In the genomic region with DNA sequence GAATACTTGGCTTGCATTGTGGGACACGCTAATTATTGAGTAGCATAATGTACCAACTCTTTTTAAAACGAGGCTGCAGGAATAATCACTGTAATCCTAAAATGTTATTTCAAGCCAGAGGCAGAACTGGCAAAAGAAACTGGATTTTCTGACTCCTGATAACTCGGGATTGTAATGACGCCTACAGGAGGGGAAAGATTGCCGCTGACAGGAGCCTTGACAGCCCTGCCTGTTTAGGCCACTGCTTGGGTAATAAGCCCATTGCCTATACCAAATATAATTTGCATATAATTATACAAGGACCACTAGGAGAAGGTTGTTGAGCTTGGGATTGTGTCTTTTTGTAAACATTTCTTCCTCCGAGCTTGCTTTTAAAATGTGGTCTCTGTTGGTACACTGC, we compare ENCODE assay signal across 26 mouse cellular contexts.
DNase-seq lines count a peak whose midpoint lies in the region; ATAC-seq and TF ChIP-seq lines count a peak whose summit lies in the region.
"Had no signal": no experiment of that assay in that cellular context is flagged by ENCODE, and none has a peak within 500 bp of the region (broad histone marks: within the 10 kb centered on the region; RNA-seq: fewer than 3 reads in every experiment).

No protein-coding gene starts in this region.

- no peak overlapping the region for H3K4me2 ChIP-seq in midbrain, embryonic 11.5 days
- H3K4me2 ChIP-seq in midbrain, postnatal 0 days (ENCODE audit: low read depth, low read length, poor library complexity, severe bottlenecking), result no peak overlapping the region
- no peak overlapping the region for H3K4me2 ChIP-seq in forebrain, embryonic 14.5 days (ENCODE audit: low read length)
- no peak overlapping the region for H3K4me2 ChIP-seq in forebrain, postnatal 0 days (ENCODE audit: low read depth)
- H3K4me2 ChIP-seq in midbrain, embryonic 16.5 days (ENCODE audit: low read length), result no peak overlapping the region
- H3K4me2 ChIP-seq: heart, embryonic 12.5 days; hindbrain, embryonic 14.5 days; liver, embryonic 12.5 days had no signal

- no peak for DNase-seq in midbrain, embryonic 11.5 days (ENCODE audit: low spot score, missing footprints)
- DNase-seq in midbrain, postnatal 0 days (ENCODE audit: low spot score), result no peak
- peak; percentile 40 for DNase-seq in forebrain, embryonic 14.5 days (ENCODE audit: low spot score)
- DNase-seq in forebrain, postnatal 0 days, result peak; percentile 11
- DNase-seq in frontal cortex, postnatal 25 days (ENCODE audit: low spot score in 2 of 2), result no peak
- no peak for DNase-seq in lung, postnatal 36 days
- DNase-seq: adrenal gland, adult 8-10 months; cerebellum, adult 11 months; cerebellum, adult 9-10 months; cerebellum, postnatal 36 days; gastrocnemius, postnatal 25 days; heart, adult 18-20 months; kidney, adult 11 months; kidney, postnatal 25 days; liver, postnatal 0 days; lung, postnatal 4 days; right cerebral cortex, adult 18-20 months; spleen, adult 18-20 months; thymus, postnatal 14 days had no signal

- no peak overlapping the region for H3K9ac ChIP-seq in midbrain, embryonic 11.5 days (ENCODE audit: low read length)
- H3K9ac ChIP-seq in midbrain, postnatal 0 days (replicated peaks; ENCODE audit: low read length, poor library complexity, severe bottlenecking), result no peak overlapping the region
- H3K9ac ChIP-seq in forebrain, embryonic 14.5 days (ENCODE audit: low read length), result no peak overlapping the region
- no peak overlapping the region for H3K9ac ChIP-seq in forebrain, postnatal 0 days
- no peak overlapping the region for H3K9ac ChIP-seq in midbrain, embryonic 16.5 days (ENCODE audit: low read depth, low read length)
- H3K9ac ChIP-seq: heart, embryonic 12.5 days; hindbrain, embryonic 14.5 days; liver, embryonic 12.5 days; liver, postnatal 0 days had no signal

- WGBS in midbrain, embryonic 11.5 days, result 77% methylated on average over 6 of the region's 6 CpGs
- WGBS in midbrain, postnatal 0 days, result 38% methylated on average over 6 of the region's 6 CpGs
- 27% methylated on average over 6 of the region's 6 CpGs for WGBS in forebrain, embryonic 14.5 days
- WGBS in forebrain, postnatal 0 days, result 30% methylated on average over 6 of the region's 6 CpGs
- 54% methylated on average over 6 of the region's 6 CpGs for WGBS in midbrain, embryonic 16.5 days

- H3K27ac ChIP-seq in midbrain, embryonic 11.5 days (ENCODE audit: low read depth, low read length), result no peak overlapping the region
- H3K27ac ChIP-seq in midbrain, postnatal 0 days (ENCODE audit: low read depth, low read length), result no peak overlapping the region
- peak overlapping the region; percentile 41; the same call in 1 of the 2 replicates for H3K27ac ChIP-seq in forebrain, embryonic 14.5 days (ENCODE audit: low read depth, low read length)
- H3K27ac ChIP-seq in forebrain, postnatal 0 days (ENCODE audit: low read depth, low read length), result no peak overlapping the region
- H3K27ac ChIP-seq in midbrain, embryonic 16.5 days (ENCODE audit: low read length), result no peak overlapping the region; the same call in 1 of the 2 replicates
- H3K27ac ChIP-seq: hindbrain, embryonic 14.5 days; left cerebral cortex, adult 2 months; liver, embryonic 12.5 days had no signal

- H3K27me3 ChIP-seq in midbrain, embryonic 11.5 days (ENCODE audit: control insufficient read depth, insufficient read depth, low read length), result no peaks in the 10 kb centered on the region
- H3K27me3 ChIP-seq in midbrain, postnatal 0 days (ENCODE audit: insufficient read depth, low read length), result no peaks in the 10 kb centered on the region
- no peaks in the 10 kb centered on the region for H3K27me3 ChIP-seq in forebrain, embryonic 14.5 days (replicated peaks; ENCODE audit: control insufficient read depth, insufficient read depth, low read length)
- H3K27me3 ChIP-seq in forebrain, postnatal 0 days (ENCODE audit: insufficient read depth, low read length), result no peaks in the 10 kb centered on the region
- no peaks in the 10 kb centered on the region for H3K27me3 ChIP-seq in midbrain, embryonic 16.5 days (ENCODE audit: control insufficient read depth, insufficient read depth, low read depth, low read length)
- H3K27me3 ChIP-seq: CH12.LX; heart, embryonic 12.5 days; liver, embryonic 12.5 days; megakaryocyte, embryonic 14.5 days had no signal

- H3K4me3 ChIP-seq in midbrain, embryonic 11.5 days (ENCODE audit: low read depth, low read length), result no peak overlapping the region
- no peak overlapping the region for H3K4me3 ChIP-seq in midbrain, postnatal 0 days (ENCODE audit: low read depth, low read length)
- H3K4me3 ChIP-seq in forebrain, embryonic 14.5 days (ENCODE audit: low read depth, low read length), result no peak overlapping the region
- H3K4me3 ChIP-seq in forebrain, postnatal 0 days (ENCODE audit: low read depth, low read length), result no peak overlapping the region
- H3K4me3 ChIP-seq in midbrain, embryonic 16.5 days (ENCODE audit: low read depth, low read length), result no peak overlapping the region
- H3K4me3 ChIP-seq: heart, embryonic 12.5 days; left cerebral cortex, adult 2 months; liver, embryonic 12.5 days; megakaryocyte, embryonic 14.5 days had no signal

- no peak for TF ChIP-seq CTCF in midbrain, postnatal 0 days (IDR thresholded peaks at IDR 0.05)
- TF ChIP-seq CTCF in forebrain, postnatal 0 days (IDR thresholded peaks at IDR 0.05; ENCODE audit: low read depth), result no peak

- no peaks in the 10 kb centered on the region for H3K36me3 ChIP-seq in midbrain, embryonic 11.5 days (ENCODE audit: control insufficient read depth, insufficient read depth, low read length)
- H3K36me3 ChIP-seq in midbrain, postnatal 0 days (ENCODE audit: insufficient read depth, low read length), result no peaks in the 10 kb centered on the region
- H3K36me3 ChIP-seq in forebrain, embryonic 14.5 days (ENCODE audit: control insufficient read depth, insufficient read depth, low read length), result no peaks in the 10 kb centered on the region
- no peaks in the 10 kb centered on the region for H3K36me3 ChIP-seq in forebrain, postnatal 0 days (ENCODE audit: insufficient read depth)
- no peaks in the 10 kb centered on the region for H3K36me3 ChIP-seq in midbrain, embryonic 16.5 days (ENCODE audit: control insufficient read depth, insufficient read depth, low read length)
- H3K36me3 ChIP-seq: heart, embryonic 12.5 days; liver, embryonic 12.5 days had no signal

- H3K9me3 ChIP-seq in midbrain, embryonic 11.5 days (ENCODE audit: control insufficient read depth, low read length), result no peaks in the 10 kb centered on the region
- H3K9me3 ChIP-seq in midbrain, postnatal 0 days (ENCODE audit: low read length), result no peaks in the 10 kb centered on the region
- no peaks in the 10 kb centered on the region for H3K9me3 ChIP-seq in forebrain, embryonic 14.5 days (replicated peaks; ENCODE audit: control insufficient read depth, low read length)
- no peaks in the 10 kb centered on the region for H3K9me3 ChIP-seq in forebrain, postnatal 0 days (ENCODE audit: low read length)
- H3K9me3 ChIP-seq in midbrain, embryonic 16.5 days (replicated peaks; ENCODE audit: control insufficient read depth, low read length, poor library complexity, severe bottlenecking), result no peaks in the 10 kb centered on the region
- H3K9me3 ChIP-seq: heart, embryonic 12.5 days; liver, embryonic 12.5 days had no signal

- ATAC-seq in midbrain, embryonic 11.5 days (ENCODE audit: low FRiP score), result 0 out of 2 replicates have a peak, but pooled peaks have one; percentile 42
- no peak for ATAC-seq in midbrain, postnatal 0 days (ENCODE audit: low FRiP score)
- ATAC-seq in forebrain, embryonic 14.5 days, result peak; percentile 77
- ATAC-seq in forebrain, postnatal 0 days, result no peak
- ATAC-seq in midbrain, embryonic 16.5 days, result peak; percentile 72
- ATAC-seq: liver, embryonic 12.5 days; liver, postnatal 0 days had no signal

- H3K4me1 ChIP-seq in midbrain, embryonic 11.5 days (ENCODE audit: control insufficient read depth, insufficient read depth, low read length), result 0 out of 2 replicates have a peak, but pooled peaks cover 2% of the 10 kb centered on the region
- no peaks in the 10 kb centered on the region for H3K4me1 ChIP-seq in midbrain, postnatal 0 days (ENCODE audit: insufficient read depth, low read length)
- peaks cover 9% of the 10 kb centered on the region for H3K4me1 ChIP-seq in forebrain, embryonic 14.5 days (ENCODE audit: control insufficient read depth, insufficient read depth, low read length)
- no peaks in the 10 kb centered on the region for H3K4me1 ChIP-seq in forebrain, postnatal 0 days (ENCODE audit: insufficient read depth)
- H3K4me1 ChIP-seq in midbrain, embryonic 16.5 days (ENCODE audit: control insufficient read depth, insufficient read depth, low read length), result peaks cover 8% of the 10 kb centered on the region
- H3K4me1 ChIP-seq: liver, embryonic 12.5 days; megakaryocyte, embryonic 14.5 days had no signal

Comparison
In these comparisons a context has a peak if more than half of its experiments do, and no peak if none do; other contexts are left out.
1. ATAC-seq: peak in midbrain, embryonic 11.5 days (single experiment), forebrain, embryonic 14.5 days (single experiment) and midbrain, embryonic 16.5 days (single experiment); none in midbrain, postnatal 0 days (single experiment) and forebrain, postnatal 0 days (single experiment).
2. DNase-seq: peak in forebrain, embryonic 14.5 days (single experiment) and forebrain, postnatal 0 days (single experiment); none in midbrain, embryonic 11.5 days (single experiment), midbrain, postnatal 0 days (single experiment), frontal cortex, postnatal 25 days (0 of 2) and lung, postnatal 36 days (single experiment).